Mouse (Mus musculus) limb, embryonic 15.5 days (tissue): ENCODE data around the gene Foxe3. TPM values are rescaled to one million over a fixed set of nuclear protein-coding genes. Genes with fewer than 3 reads are reported as not detected.

Source experiments
- ATAC-seq: fragments of 200-750 bp; cut with Nextera tagmentation; 2 replicates; pipeline ENCODE4 v1.8.0; 2017; ENCODE audit warnings: low read depth, moderate TSS enrichment; ENCODE audit not compliant: insufficient number of reproducible peaks, low FRiP score, low TSS enrichment
- H3K27ac ChIP-seq: fragments of 300-500 bp; sonication (generic); 2 replicates; pipeline ENCODE4 v1.5.1; 2015; ENCODE audit warnings: moderate library complexity, mild to moderate bottlenecking, inconsistent platforms
- H3K27me3 ChIP-seq: fragments of 300-500 bp; sonication (generic); 2 replicates; pipeline ENCODE4 v1.6.1; 2015; ENCODE audit warnings: inconsistent platforms
- H3K36me3 ChIP-seq: fragments of 300-500 bp; sonication (generic); 2 replicates; pipeline ENCODE4 v1.6.1; 2015; ENCODE audit warnings: inconsistent platforms
- H3K4me1 ChIP-seq: fragments of 300-500 bp; sonication (generic); 2 replicates; pipeline ENCODE4 v1.6.1; 2015; ENCODE audit warnings: inconsistent platforms
- H3K4me2 ChIP-seq: fragments of 300-500 bp; sonication (generic); 2 replicates; pipeline ENCODE4 v1.6.1; 2015; ENCODE audit warnings: mild to moderate bottlenecking, inconsistent platforms
- H3K4me3 ChIP-seq: fragments of 300-500 bp; sonication (generic); 2 replicates; pipeline ENCODE4 v1.5.1; 2015; ENCODE audit warnings: mild to moderate bottlenecking, inconsistent platforms
- H3K9ac ChIP-seq: fragments of 300-500 bp; sonication (generic); 2 replicates; pipeline ENCODE4 v1.6.1; 2015; ENCODE audit warnings: inconsistent platforms
- H3K9me3 ChIP-seq: fragments of 300-500 bp; sonication (generic); 2 replicates; pipeline ENCODE4 v1.6.1; 2016; ENCODE audit warnings: inconsistent platforms
- WGBS: fragments of 180-500 bp; shearing (Covaris S2); methylation state at CpG from one replicate; pipeline ENCODE4 v1.1.7; 2015; 5-methylcytosine and 5-hydroxymethylcytosine counted together
- polyA plus RNA-seq: library from polyadenylated mRNA; unstranded; fragments of >200 nt; fragmentation: Nextera tagmentation; extraction: Ambion mirVana; gene quantifications from 2 replicates; pipeline ENCODE4 v1.2.1, GENCODE M21; 2015

The Foxe3 gene
- polyA plus RNA-seq, 1 experiment from 2014 or later = not detected

DNA sequence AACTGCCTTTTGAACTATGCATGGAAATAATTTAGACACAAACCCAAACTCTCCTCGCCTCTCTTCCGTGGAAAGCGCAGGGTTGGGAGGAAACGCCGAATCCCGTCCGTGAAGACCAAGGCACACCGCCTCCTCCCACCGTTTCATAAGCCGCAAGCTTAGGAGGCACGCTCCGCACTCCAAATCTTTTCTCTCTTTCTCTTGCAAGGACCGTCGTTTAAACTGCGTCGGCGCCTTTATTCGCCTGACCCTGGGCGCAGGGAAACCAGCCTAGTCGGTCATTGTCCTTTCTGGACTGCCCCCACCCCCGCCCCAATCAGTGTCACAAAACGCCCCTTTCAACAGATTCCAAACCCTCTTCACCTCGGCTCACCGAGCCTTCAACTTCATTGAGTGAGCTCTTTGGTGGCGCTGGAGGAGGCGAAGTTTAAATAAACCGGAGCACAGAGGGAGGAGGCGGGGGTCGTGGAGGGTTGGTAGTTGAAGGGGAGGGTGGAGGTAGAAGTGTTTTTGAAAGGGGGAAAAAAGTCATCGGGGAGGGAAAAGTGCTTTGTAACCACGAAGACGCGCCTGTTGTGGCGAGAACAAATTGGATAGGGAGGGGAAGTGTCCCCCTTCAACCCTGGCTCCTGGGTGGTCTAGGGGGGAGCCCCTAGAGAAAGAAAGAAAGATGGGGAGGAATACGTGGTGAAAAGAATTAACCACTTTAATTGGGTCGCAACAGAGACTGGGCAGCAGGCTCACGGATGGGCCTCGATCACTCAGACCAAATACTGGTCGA, 23.0 kb downstream of the Foxe3 start:
- H3K27ac ChIP-seq = no peak overlapping the region
- peak overlapping the region; percentile 36; the same call in 1 of the 2 replicates for H3K4me2 ChIP-seq
- peak overlapping the region; percentile 25 for H3K4me3 ChIP-seq
- no peaks in the 10 kb centered on the region for H3K9me3 ChIP-seq
- H3K4me1 ChIP-seq = peaks cover 25% of the 10 kb centered on the region
- H3K27me3 ChIP-seq = peaks cover 98% of the 10 kb centered on the region
- no peak overlapping the region for H3K9ac ChIP-seq
- H3K36me3 ChIP-seq = no peaks in the 10 kb centered on the region
- ATAC-seq = no peak
- WGBS = 4% methylated on average over 39 of the region's 39 CpGs

DNA sequence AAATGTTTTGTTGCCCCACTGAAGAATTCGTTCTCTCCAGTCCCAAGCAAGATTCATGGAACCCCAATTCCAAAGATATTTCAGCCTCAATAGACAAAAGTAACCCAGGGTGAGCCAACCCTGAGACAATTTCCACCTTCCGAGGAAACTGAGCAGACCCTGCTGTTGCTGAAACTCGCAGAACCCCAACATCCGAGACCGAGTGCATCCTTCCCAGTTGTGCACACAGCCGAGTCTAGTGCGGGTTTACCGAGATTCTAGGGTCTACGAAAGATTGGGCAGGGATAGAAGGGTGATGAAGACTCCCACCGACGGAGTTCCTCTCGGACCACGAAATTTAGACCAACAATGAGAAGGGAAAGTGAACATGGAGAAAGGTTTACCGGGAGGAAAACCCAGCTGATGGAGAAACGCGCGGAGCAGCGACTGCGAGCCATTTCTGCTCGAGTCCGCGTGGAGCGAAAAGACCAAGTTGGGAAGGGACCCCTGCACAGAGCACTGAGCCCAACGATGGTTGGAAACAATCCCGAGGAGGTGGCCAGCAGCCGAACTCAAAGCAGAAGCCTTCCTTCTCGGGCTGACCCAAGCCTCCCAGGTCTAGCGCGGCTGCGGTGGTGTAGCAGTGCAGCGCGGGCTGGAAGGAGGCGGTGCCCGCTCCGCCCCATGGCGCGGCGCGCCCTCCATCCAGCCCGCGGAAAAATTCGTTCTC, 24.0 kb downstream of the Foxe3 start:
- Histone ChIP-seq H3K27me3 (peaks cover 98% of the 10 kb centered on the region), H3K9me3 (no peaks in the 10 kb centered on the region), H3K27ac (no peak overlapping the region), H3K36me3 (no peaks in the 10 kb centered on the region), H3K4me3 (peak overlapping the region; percentile 25), H3K4me1 (peaks cover 15% of the 10 kb centered on the region), H3K9ac (no peak overlapping the region), H3K4me2 (peak overlapping the region; percentile 36)
- WGBS = 2% methylated on average over 42 of the region's 42 CpGs
- no peak for ATAC-seq

DNA sequence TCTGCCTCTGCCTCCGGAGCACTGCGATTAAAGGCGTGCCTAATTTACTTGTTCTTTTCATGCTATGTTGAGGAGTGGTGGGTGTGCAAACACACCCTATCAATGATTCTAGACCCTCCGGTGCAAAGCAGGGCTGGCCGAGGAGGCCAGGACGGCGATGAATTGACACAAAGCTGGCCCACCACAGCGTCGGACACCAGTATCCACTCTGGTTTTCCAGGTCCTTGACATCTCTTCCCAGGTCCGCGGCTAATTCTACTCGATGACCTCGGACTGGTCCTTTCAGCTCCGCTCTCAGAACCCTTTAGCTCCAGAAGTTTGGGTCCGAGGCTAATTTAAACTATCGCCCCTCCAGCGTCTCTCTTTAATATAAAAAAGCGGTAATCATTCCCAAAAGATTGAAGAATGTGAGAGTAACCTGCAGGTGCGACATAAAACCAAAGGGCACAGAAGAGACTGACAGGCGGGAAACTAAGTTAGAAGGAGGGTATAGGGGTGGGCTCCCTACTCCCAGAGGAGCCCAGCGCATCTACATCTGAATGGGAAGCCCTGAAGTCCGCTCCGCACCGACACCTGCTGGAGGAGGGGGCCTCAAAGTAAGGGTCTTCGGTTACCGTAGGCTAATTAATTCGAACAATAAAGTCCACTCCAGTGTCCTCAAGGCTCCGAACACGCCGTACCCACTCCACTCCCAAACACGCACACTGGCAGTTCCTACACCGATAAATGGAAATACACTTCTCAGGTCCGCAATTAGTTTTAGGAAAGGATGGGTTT, 24.8 kb downstream of the Foxe3 start:
- Histone ChIP-seq H3K4me2 (no peak overlapping the region), H3K4me1 (peaks cover 15% of the 10 kb centered on the region), H3K27me3 (peaks cover 99% of the 10 kb centered on the region), H3K9ac (no peak overlapping the region), H3K9me3 (no peaks in the 10 kb centered on the region), H3K36me3 (no peaks in the 10 kb centered on the region), H3K27ac (no peak overlapping the region), H3K4me3 (no peak overlapping the region)
- ATAC-seq = no peak
- WGBS = 11% methylated on average over 33 of the region's 33 CpGs

DNA sequence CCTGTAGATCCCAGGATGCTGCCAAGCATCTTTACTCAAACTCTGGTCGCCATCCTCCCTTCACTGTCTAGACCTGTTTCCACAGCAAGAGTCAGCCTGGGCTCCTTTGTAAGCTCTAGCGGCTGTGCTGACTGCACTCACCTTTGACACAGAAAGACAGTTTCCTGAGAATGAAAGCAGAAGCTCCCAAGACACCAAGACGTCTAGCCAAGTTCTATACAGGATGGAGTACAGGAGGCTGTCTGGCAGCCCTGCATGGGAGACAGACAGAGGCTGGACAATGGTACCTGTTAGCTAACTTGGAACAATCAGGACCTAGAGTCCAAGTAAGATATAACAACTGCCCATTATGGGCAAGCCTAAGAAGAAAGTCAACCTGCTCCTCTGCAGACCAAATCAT, 25.9 kb downstream of the Foxe3 start:
- Histone ChIP-seq H3K27ac (no peak overlapping the region), H3K4me1 (peaks cover 15% of the 10 kb centered on the region), H3K9ac (no peak overlapping the region), H3K27me3 (peaks cover 97% of the 10 kb centered on the region), H3K4me3 (no peak overlapping the region), H3K9me3 (no peaks in the 10 kb centered on the region), H3K36me3 (no peaks in the 10 kb centered on the region), H3K4me2 (no peak overlapping the region)
- 8% methylated on average over 3 of the region's 3 CpGs for WGBS
- ATAC-seq = no peak

DNA sequence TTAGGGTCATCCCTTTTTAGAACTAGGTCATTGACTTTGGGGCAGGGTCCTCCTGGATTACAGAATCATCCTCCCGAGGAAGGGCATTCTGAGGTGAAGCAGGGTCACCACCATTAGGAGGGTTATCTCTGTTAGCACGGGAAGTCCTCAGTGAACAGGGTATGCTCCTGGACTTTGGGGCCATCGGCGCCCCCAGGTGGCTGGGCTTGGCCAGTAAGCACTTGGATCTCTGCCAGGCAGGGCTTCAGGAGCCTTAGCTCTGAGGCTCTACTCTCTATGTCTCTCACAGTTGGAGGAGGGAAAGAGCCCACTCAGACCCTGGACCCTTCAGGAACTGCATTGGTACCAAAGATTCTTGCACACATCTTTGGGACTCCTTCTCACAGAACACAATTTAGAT, 28.0 kb downstream of the Foxe3 start:
- no peak overlapping the region for H3K4me3 ChIP-seq
- ATAC-seq = no peak

DNA sequence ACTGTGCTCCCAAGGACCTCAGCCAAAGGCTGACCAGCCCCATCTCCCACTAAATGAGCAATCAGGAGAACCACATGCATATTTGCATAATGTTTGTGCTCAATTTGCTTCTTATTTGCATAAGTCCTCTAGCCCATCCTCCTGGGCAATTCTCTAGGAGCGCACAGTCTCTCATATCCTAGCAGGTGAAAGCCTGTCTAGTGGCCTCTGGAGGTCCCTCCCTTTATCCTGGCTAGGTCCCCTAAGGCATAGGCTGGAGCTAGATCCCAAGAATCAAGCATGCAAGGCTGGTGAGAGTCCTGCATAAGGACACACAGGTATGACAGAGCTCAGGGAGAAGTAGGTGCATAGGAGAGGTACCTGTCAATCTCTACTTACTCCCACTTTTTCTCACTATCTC, 43.6 kb downstream of the Foxe3 start:
- H3K27me3 ChIP-seq = peaks cover 17% of the 10 kb centered on the region

More for the DNA sequence above, 28.0 kb downstream of the Foxe3 start:
- WGBS = 8% methylated on average over 4 of the region's 4 CpGs
- H3K4me1 ChIP-seq = peaks cover 13% of the 10 kb centered on the region
- H3K9ac ChIP-seq = no peak overlapping the region
- H3K27ac ChIP-seq = no peak overlapping the region
- no peaks in the 10 kb centered on the region for H3K9me3 ChIP-seq
- no peak overlapping the region for H3K4me2 ChIP-seq
- H3K36me3 ChIP-seq = no peaks in the 10 kb centered on the region
- H3K27me3 ChIP-seq = peaks cover 89% of the 10 kb centered on the region

DNA sequence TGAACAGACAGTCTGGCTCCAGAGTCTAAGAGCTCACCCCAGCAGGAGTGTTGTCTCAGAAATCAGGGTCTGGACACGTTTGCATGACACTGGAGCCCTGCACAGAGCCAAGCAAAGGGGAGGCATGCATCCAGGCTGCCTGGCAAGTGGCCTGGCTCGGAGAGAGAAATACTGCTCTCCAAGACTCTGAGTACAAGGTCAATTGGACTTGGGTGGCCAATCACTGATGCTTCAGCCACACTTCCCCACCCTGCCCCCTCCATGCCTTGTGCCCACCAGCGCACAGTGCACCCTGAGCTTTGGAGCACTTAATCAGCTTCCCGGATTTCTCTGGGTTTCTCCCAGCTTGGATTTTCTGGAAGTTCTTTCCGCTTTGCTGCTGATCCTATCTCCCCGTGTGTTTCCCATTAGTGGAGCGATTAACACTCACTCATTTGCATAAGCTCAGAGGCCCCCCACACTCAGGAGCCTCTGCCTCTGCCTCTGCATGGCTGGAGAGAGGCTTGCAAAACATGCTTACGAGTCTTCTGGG, 49.3 kb downstream of the Foxe3 start:
- Histone ChIP-seq H3K9ac (no peak overlapping the region), H3K36me3 (no peaks in the 10 kb centered on the region), H3K4me1 (no peaks in the 10 kb centered on the region), H3K4me3 (no peak overlapping the region), H3K27ac (no peak overlapping the region), H3K27me3 (peaks cover 6% of the 10 kb centered on the region; the same call in 1 of the 2 replicates), H3K9me3 (no peaks in the 10 kb centered on the region), H3K4me2 (no peak overlapping the region)
- 20% methylated on average over 8 of the region's 8 CpGs for WGBS
- ATAC-seq = no peak

More for the DNA sequence above, 43.6 kb downstream of the Foxe3 start:
- H3K27ac ChIP-seq = no peak overlapping the region
- H3K9ac ChIP-seq = no peak overlapping the region
- WGBS = 93% methylated on average over 1 of the region's 1 CpGs
- no peak overlapping the region for H3K4me2 ChIP-seq
- H3K9me3 ChIP-seq = no peaks in the 10 kb centered on the region
- no peaks in the 10 kb centered on the region for H3K4me1 ChIP-seq
- no peak overlapping the region for H3K4me3 ChIP-seq
- ATAC-seq = no peak
- no peaks in the 10 kb centered on the region for H3K36me3 ChIP-seq

Other genes with a start within 250 kb of the Foxe3 start
- not detected in 2 replicates for gene Gm12830, start 104.3 kb downstream of the Foxe3 start, polyA plus RNA-seq
- 0.60 and 0.96 TPM in 2 replicates for gene Foxd2, start 17.1 kb downstream of the Foxe3 start, polyA plus RNA-seq
- 125 and 130 TPM in 2 replicates for gene Cmpk1, start 61.2 kb upstream of the Foxe3 start, polyA plus RNA-seq
- gene Stil, start 74.1 kb upstream of the Foxe3 start, polyA plus RNA-seq = 7.6 and 9.3 TPM in 2 replicates
- 0.67 and 1.0 TPM in 2 replicates for gene Tal1, start 130.4 kb upstream of the Foxe3 start, polyA plus RNA-seq
- gene Pdzk1ip1, start 162.7 kb upstream of the Foxe3 start, polyA plus RNA-seq = 94.4 and 100 TPM in 2 replicates
- not detected in 2 replicates for gene Cyp4x1, start 208.3 kb upstream of the Foxe3 start, polyA plus RNA-seq